Mouse (Mus musculus): ENCODE data around the gene Robo4. TPM values are rescaled to one million over a fixed set of nuclear protein-coding genes. Genes with fewer than 3 reads are reported as not detected.

Gene Robo4
- 0.90 TPM for polyA plus RNA-seq (2014; fragmentation: Illumina TruSeq; extraction: RNeasy Lipid Tissue Mini Kit (QIAGEN cat#74804); ENCODE audit: low read depth, low replicate concordance)

GRCm38 (mm10) chr9:37401802-37402201, at the start of gene Robo4:
TSS of gene Robo4 (plus strand) at chr9:37401897.

DNA sequence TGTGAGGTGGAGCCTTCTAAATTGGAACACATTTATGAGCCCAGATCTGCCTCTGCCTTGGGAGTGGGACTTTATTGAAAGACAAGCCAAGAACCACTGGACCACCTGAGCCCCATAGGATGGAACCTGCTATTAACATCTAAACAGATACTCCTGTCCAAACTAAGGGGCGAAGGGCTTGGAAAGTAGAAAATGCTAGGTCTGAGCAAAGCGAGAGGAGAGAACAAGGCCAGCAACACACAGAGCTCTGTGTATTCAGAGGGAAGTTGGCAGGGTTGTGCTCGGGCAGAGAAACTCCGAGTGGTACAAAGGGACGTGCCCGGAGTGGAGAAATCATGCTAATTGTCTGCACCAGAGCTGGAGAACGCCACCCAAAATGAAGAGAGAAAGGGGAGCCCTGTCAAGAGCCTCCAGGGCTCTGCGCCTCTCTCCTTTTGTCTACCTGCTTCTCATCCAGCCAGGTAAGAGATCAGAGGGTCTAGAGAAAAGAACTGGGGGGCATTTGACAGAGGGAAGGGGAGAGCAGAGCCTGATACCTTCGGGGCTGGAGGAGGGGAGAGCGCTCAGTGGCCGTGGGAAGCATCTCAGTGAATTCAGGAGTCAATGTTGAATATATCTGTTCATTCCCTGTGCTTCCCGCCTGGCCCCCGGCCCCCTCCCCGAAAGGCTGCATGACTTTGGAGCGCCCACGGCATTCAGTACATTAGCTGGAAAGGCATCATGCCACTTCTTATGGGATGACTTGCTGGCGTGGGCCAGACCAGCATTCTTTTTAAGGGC, 34.2 kb upstream of the Robo4 start, which contains the start of gene Hepacam:
TSS of gene Hepacam (plus strand) at position 51 of the 780 bp plus-strand sequence.

GRCm38 (mm10) chr9:37432720-37433421, 31.2 kb downstream of the Robo4 start, which contains the start of gene Robo3:
TSS of gene Robo3 (minus strand) at chr9:37433246.

Other genes with a start within 250 kb of the Robo4 start
- gene Tmem218, start 193.7 kb upstream of the Robo4 start, polyA plus RNA-seq (2014; fragmentation: Illumina TruSeq; extraction: RNeasy Lipid Tissue Mini Kit (QIAGEN cat#74804); ENCODE audit: low read depth, low replicate concordance): 3.5 TPM
- gene Slc37a2, start 146.2 kb upstream of the Robo4 start, polyA plus RNA-seq (2014; fragmentation: Illumina TruSeq; extraction: RNeasy Lipid Tissue Mini Kit (QIAGEN cat#74804); ENCODE audit: low read depth, low replicate concordance): 1.5 TPM
- gene Ccdc15, start 53.5 kb upstream of the Robo4 start, polyA plus RNA-seq (2014; fragmentation: Illumina TruSeq; extraction: RNeasy Lipid Tissue Mini Kit (QIAGEN cat#74804); ENCODE audit: low read depth, low replicate concordance): 1.3 TPM
- gene Hepacam, start 34.5 kb upstream of the Robo4 start, polyA plus RNA-seq (2014; fragmentation: Illumina TruSeq; extraction: RNeasy Lipid Tissue Mini Kit (QIAGEN cat#74804); ENCODE audit: low read depth, low replicate concordance): not detected
- not detected for gene Robo3, start 31.3 kb downstream of the Robo4 start, polyA plus RNA-seq (2014; fragmentation: Illumina TruSeq; extraction: RNeasy Lipid Tissue Mini Kit (QIAGEN cat#74804); ENCODE audit: low read depth, low replicate concordance)
- 17.9 TPM for gene Msantd2, start 87.4 kb downstream of the Robo4 start, polyA plus RNA-seq (2014; fragmentation: Illumina TruSeq; extraction: RNeasy Lipid Tissue Mini Kit (QIAGEN cat#74804); ENCODE audit: low read depth, low replicate concordance)
- gene Esam, start 126.2 kb downstream of the Robo4 start, polyA plus RNA-seq (2014; fragmentation: Illumina TruSeq; extraction: RNeasy Lipid Tissue Mini Kit (QIAGEN cat#74804); ENCODE audit: low read depth, low replicate concordance): 3.6 TPM
- gene Vsig2, start 137.4 kb downstream of the Robo4 start, polyA plus RNA-seq (2014; fragmentation: Illumina TruSeq; extraction: RNeasy Lipid Tissue Mini Kit (QIAGEN cat#74804); ENCODE audit: low read depth, low replicate concordance): 0.79 TPM
- gene Nrgn, start 151.0 kb downstream of the Robo4 start, polyA plus RNA-seq (2014; fragmentation: Illumina TruSeq; extraction: RNeasy Lipid Tissue Mini Kit (QIAGEN cat#74804); ENCODE audit: low read depth, low replicate concordance): not detected
- 36.3 TPM for gene Siae, start 153.8 kb downstream of the Robo4 start, polyA plus RNA-seq (2014; fragmentation: Illumina TruSeq; extraction: RNeasy Lipid Tissue Mini Kit (QIAGEN cat#74804); ENCODE audit: low read depth, low replicate concordance)
- gene Spa17, start 211.8 kb downstream of the Robo4 start, polyA plus RNA-seq (2014; fragmentation: Illumina TruSeq; extraction: RNeasy Lipid Tissue Mini Kit (QIAGEN cat#74804); ENCODE audit: low read depth, low replicate concordance): 1.6 TPM